Mouse (Mus musculus) megakaryocyte, embryonic 14.5 days (primary cell): Measurements from ENCODE around the gene Caps2. TPM values are rescaled to one million over a fixed set of nuclear protein-coding genes. Genes with fewer than 3 reads are reported as not detected.
"Not testable (repeated sequence)": the region's sequence is repeated elsewhere in the genome, so short reads cannot be mapped to it uniquely, and the experiment has no call there.

ENCODE experiments used
- H3K27me3 ChIP-seq: replicated peaks from 2 replicates; pipeline ENCODE3; 2012; ENCODE audit warnings: inconsistent platforms
- H3K36me3 ChIP-seq: replicated peaks from 2 replicates; pipeline ENCODE3; 2012; ENCODE audit warnings: low read length, inconsistent platforms, mixed read lengths
- H3K4me1 ChIP-seq: 2 replicates; pipeline ENCODE4 v1.6.1; 2012; ENCODE audit warnings: inconsistent platforms
- H3K4me3 ChIP-seq: replicated peaks from 2 replicates; pipeline ENCODE3; 2012; ENCODE audit warnings: moderate library complexity, mild to moderate bottlenecking, inconsistent platforms
- H3K9me3 ChIP-seq: 2 replicates; pipeline ENCODE4 v1.6.1; 2012; ENCODE audit warnings: inconsistent platforms
- FLI1 ChIP-seq: IDR thresholded peaks from 2 replicates; pipeline ENCODE4 v1.6.1; 2012; ENCODE audit warnings: low read length, inconsistent platforms, mixed read lengths
- GATA1 ChIP-seq: IDR thresholded peaks from 3 replicates; pipeline ENCODE4 v1.6.1; 2012; ENCODE audit warnings: mixed read lengths, low read length, inconsistent platforms, borderline replicate concordance
- polyA plus RNA-seq: library from polyadenylated mRNA; stranded (reverse); fragments of >175 nt; gene quantifications from 2 replicates; pipeline ENCODE4 v1.2.3, GENCODE M21; 2012; ENCODE audit warnings: low replicate concordance; ENCODE audit not compliant: insufficient read depth

Caps2 gene
- polyA plus RNA-seq, 1 experiment = not detected

DNA sequence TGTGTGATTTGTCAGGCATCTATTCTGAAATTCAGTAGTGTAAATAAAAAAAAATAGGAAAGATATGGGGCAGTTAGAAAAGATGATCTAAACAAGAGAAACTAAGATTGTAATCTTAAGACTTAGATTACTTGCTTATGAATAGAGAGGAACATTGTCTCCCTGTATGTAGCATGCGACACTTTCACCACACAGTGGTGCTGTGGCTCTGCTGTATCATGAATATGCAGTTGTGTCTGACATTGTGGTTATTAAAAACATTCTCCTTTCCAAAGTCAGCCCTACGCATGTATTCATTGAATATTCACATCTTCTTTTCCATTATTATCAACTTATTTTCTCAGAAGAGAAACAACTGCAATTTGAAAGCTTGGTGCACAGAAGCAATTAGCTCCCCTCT, 40.0 kb downstream of the Caps2 start:
- Histone ChIP-seq H3K27me3 (no peaks in the 10 kb centered on the region), H3K4me3 (no peak overlapping the region), H3K4me1 (no peaks in the 10 kb centered on the region), H3K9me3 (no peaks in the 10 kb centered on the region), H3K36me3 (no peaks in the 10 kb centered on the region)
- no peak for TF ChIP-seq GATA1
- TF ChIP-seq FLI1 = no peak

DNA sequence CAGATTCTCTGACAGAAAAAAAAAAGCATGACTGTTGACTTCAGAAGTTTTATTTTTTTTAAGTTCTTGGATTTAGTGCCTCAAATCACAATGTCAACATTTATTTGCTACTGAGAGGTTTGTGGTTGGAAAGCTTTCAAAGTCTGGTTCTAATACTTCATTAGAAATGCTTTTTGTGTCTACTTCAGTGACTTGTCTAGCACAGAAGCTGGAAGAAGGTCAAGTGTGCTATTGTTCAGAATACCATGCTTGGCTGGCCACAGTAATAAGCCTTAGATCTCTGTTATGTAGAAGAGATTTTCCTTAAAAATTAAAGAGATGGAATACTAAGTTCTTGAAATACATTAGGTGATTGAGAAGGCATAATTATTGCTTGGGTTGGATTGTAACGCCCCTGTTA, 63.7 kb downstream of the Caps2 start:
- no peaks in the 10 kb centered on the region for H3K27me3 ChIP-seq
- no peaks in the 10 kb centered on the region for H3K4me1 ChIP-seq
- H3K36me3 ChIP-seq = no peaks in the 10 kb centered on the region
- no peak overlapping the region for H3K4me3 ChIP-seq
- H3K9me3 ChIP-seq = no peaks in the 10 kb centered on the region
- no peak for TF ChIP-seq FLI1
- no peak for TF ChIP-seq GATA1

DNA sequence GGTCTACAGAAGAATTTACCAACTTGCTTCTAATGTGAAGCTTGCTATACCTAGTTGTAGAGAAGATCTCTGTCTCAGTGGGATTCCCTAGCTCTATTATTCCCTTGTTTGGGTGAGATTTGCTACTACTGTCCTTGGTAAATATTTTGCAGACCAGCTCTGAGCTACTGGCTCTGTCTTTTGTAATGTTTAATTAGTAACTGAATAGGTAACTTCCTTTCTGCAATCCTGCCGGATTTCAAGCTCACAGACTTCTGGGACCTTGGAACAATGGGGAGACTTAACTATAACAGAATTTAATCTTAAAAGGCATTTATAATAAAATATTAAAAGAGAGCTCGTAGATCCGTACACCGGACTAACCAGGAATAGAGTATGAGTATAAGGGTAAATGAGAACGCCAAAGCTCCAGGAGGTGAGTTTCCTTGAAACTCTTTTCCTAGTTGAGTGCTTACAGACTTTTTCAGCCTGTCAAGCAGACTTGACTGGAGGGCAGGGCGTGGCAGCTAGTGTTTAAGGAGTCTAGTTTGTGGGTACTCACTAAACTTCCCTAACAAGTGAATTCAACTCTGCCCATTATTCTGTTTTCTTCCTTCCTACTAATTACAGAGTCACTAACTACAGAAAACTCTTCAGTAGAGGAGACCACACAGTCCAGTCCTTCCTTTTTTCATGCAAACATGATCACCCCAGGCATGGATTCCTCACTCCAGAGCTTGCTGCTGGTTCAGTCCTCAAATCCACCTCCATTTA, 65.8 kb downstream of the Caps2 start:
- not testable (repeated sequence) for H3K36me3 ChIP-seq, H3K4me3 ChIP-seq, H3K9me3 ChIP-seq, H3K27me3 ChIP-seq, H3K4me1 ChIP-seq

DNA sequence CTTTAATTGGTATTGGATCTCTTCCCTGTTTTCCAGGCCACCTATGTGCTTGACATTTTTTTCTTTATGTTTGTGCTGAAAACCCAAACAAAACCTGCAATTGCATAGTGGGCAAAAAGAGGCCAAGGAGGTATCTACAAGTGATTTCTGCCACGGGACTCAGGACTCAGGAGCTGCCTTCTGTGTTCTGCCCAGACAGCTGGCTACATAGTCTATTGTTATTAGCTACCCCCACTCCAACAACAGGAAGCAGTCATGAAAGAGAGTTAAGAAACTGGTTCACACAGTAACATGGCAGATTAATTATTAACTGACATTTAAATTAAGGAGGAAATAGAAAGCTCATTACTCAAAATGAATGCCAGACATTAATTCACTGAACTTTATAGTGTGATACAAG, 69.3 kb downstream of the Caps2 start:
- H3K4me1 ChIP-seq, H3K9me3 ChIP-seq, H3K4me3 ChIP-seq, H3K27me3 ChIP-seq, H3K36me3 ChIP-seq: not testable (repeated sequence)

DNA sequence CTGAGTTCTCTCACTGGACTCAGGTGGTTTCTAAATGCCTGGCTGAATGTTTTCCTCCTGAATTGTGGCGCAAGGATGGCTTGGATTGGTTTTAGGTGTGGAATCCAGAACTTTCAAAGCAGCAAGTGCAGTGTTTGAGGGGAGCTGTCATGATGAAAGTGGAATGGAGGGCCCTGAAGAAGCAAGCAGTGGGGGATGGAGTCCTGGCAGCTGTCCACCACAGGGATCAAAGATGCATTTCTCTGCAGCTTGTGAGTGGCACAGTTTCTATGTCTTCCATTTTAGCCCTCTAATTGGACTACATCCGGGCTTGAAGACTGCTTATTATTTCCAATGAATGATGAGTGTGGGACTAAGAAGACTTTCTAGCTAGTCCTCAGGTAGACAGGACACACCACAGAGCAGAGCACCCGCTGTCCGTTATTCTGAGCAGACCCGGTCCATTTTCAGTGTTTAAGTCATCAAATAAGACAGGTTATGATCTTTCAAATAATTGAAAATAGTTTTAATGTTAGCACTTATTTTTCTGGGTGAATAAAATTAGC, 72.0 kb downstream of the Caps2 start:
- not testable (repeated sequence) for H3K9me3 ChIP-seq, H3K4me3 ChIP-seq, H3K4me1 ChIP-seq, H3K36me3 ChIP-seq, H3K27me3 ChIP-seq

DNA sequence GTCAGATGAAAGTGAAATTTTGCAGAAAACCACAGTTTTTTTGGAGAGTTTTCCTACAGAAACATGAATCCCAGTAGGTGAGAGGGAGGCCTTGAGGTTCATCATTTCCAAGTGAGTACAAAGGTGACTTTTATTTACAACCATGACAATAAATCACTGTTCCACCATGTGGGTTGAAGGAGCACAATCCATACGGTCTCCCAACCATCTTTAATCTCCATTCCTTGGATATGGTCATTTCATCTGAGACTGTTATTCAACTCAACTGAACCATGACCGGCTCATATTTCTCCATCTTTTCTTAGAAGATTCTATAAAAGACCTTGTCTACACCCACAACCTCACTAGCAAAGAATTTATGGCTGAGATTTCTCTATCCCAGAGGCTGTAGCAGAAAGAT, 84.9 kb downstream of the Caps2 start:
- TF ChIP-seq GATA1 (no peak), FLI1 (no peak)
- H3K27me3 ChIP-seq = no peaks in the 10 kb centered on the region
- no peak overlapping the region for H3K4me3 ChIP-seq
- H3K4me1 ChIP-seq = no peaks in the 10 kb centered on the region
- no peaks in the 10 kb centered on the region for H3K9me3 ChIP-seq
- no peaks in the 10 kb centered on the region for H3K36me3 ChIP-seq

DNA sequence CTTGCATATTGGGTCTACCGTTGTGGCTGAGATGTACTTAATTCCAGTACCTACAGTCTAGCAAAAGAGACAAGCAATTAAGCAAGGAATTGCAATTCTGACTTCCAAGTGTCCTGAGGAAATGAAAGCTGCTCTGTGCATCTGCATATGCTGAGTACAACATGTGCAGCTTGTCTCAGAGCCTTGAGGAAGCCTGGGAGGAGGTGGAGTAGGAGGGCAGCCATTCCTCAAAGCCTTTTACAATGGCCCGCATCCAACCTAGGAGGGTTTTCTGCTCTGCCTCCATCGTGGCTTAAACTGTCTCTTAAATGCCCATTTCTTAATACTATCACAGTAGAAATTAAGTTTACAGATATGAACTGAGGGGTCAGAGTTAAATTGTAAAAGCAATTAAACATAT, 100.0 kb downstream of the Caps2 start:
- no peaks in the 10 kb centered on the region for H3K4me1 ChIP-seq
- H3K9me3 ChIP-seq = no peaks in the 10 kb centered on the region
- peaks cover 2% of the 10 kb centered on the region for H3K27me3 ChIP-seq
- H3K36me3 ChIP-seq = no peaks in the 10 kb centered on the region
- TF ChIP-seq FLI1 (no peak), GATA1 (no peak)
- no peak overlapping the region for H3K4me3 ChIP-seq

Other genes starting within 250 kb of the Caps2 start
- gene Krr1, start 191.0 kb upstream of the Caps2 start, polyA plus RNA-seq = 0.95 and 2.0 TPM in 2 replicates
- 2.8 and 4.5 TPM in 2 replicates for gene Glipr1, start 161.0 kb upstream of the Caps2 start, polyA plus RNA-seq
- gene Glipr1l1, start 103.4 kb upstream of the Caps2 start, polyA plus RNA-seq = not detected in 2 replicates
- gene Glipr1l2, start 80.3 kb upstream of the Caps2 start, polyA plus RNA-seq = not detected in 2 replicates
- gene Glipr1l3, start 3.3 kb upstream of the Caps2 start, polyA plus RNA-seq = not detected in 2 replicates
- not detected in 2 replicates for gene Kcnc2, start 107.5 kb downstream of the Caps2 start, polyA plus RNA-seq